Mouse (Mus musculus): Measurements from ENCODE around the gene Cidec. TPM values are rescaled to one million over a fixed set of nuclear protein-coding genes. Genes with fewer than 3 reads are reported as not detected.

The Cidec gene
- total and polyA plus RNA-seq, 3 experiments: not detected

GRCm38 (mm10) chr6:113440686-113441085 lies 5.1 kb upstream of the Cidec start:
- no peak overlapping the region for H3K9ac ChIP-seq (ENCODE audit: control insufficient read depth, low read depth, low read length, poor library complexity, severe bottlenecking)
- H3K79me2 ChIP-seq (ENCODE audit: control insufficient read depth, insufficient read depth, low read length, poor library complexity): peaks cover 18% of the 10 kb centered on the region
- no peaks in the 10 kb centered on the region for H3K9me3 ChIP-seq (replicated peaks; ENCODE audit: insufficient read depth, low read length)
- no peak overlapping the region for H3K27ac ChIP-seq (ENCODE audit: control insufficient read depth, low read depth, low read length)
- H3K36me3 ChIP-seq (ENCODE audit: control insufficient read depth in 1 of 2, insufficient read depth in 2 of 2, low read length in 2 of 2): peaks cover 5 to 13% of the 10 kb centered on the region in 2 experiments
- H3K27me3 ChIP-seq (ENCODE audit: control insufficient read depth in 1 of 2, insufficient read depth in 2 of 2, low read length in 2 of 2): no peaks in the 10 kb centered on the region; a peak in 1 of 4 replicates
- no peak for DNase-seq (ENCODE audit: low read depth, low spot score)
- no peak overlapping the region for H3K4me3 ChIP-seq (ENCODE audit: control insufficient read depth in 1 of 2, insufficient read depth in 1 of 2, low read depth in 2 of 2, low read length in 2 of 2)
- H3K4me1 ChIP-seq (ENCODE audit: control insufficient read depth in 1 of 2, insufficient read depth in 2 of 2, low read length in 2 of 2): peaks cover 4 to 16% of the 10 kb centered on the region in 2 experiments
- TF ChIP-seq USF2 (IDR thresholded peaks at IDR 0.05; ENCODE audit: borderline replicate concordance in 1 of 2, insufficient read depth in 1 of 2, low read depth in 1 of 2, low read length in 2 of 2) (no peak), CTCF (IDR thresholded peaks at IDR 0.05 in 2 of 3, conservative IDR thresholded peaks at IDR 0.05 in 1 of 3; ENCODE audit: control insufficient read depth in 1 of 3, insufficient read depth in 1 of 3, low read depth in 2 of 3, low read length in 3 of 3, poor library complexity in 1 of 3, severe bottlenecking in 1 of 3) (no peak), MEF2A (IDR thresholded peaks at IDR 0.05; ENCODE audit: extremely low read depth, insufficient replicate concordance, low read depth, low read length, poor library complexity, severe bottlenecking) (no peak), ELF1 (IDR thresholded peaks at IDR 0.05; ENCODE audit: low read depth, low read length) (no peak), ZKSCAN1 (IDR thresholded peaks at IDR 0.05; ENCODE audit: low read depth, low read length) (no peak), RCOR1 (IDR thresholded peaks at IDR 0.05; ENCODE audit: low read depth, low read length) (no peak), NRF1 (IDR thresholded peaks at IDR 0.05; ENCODE audit: insufficient read depth, low read depth, low read length, poor library complexity, severe bottlenecking) (no peak), E2F4 (IDR thresholded peaks at IDR 0.05; ENCODE audit: borderline replicate concordance, low read depth, low read length) (no peak), UBTF (IDR thresholded peaks at IDR 0.05; ENCODE audit: borderline replicate concordance, insufficient read depth, low read depth, low read length) (no peak), JUND (IDR thresholded peaks at IDR 0.05; ENCODE audit: low read depth, low read length) (no peak), POLR2AphosphoS5 (IDR thresholded peaks at IDR 0.05; ENCODE audit: borderline replicate concordance, low read depth, low read length) (no peak), MAZ (IDR thresholded peaks at IDR 0.05; ENCODE audit: low read depth, low read length) (no peak), ZNF384 (IDR thresholded peaks at IDR 0.05; ENCODE audit: low read depth, low read length) (no peak), MXI1 (IDR thresholded peaks at IDR 0.05; ENCODE audit: low read depth, low read length) (no peak), MYC (IDR thresholded peaks at IDR 0.05; ENCODE audit: low read depth, low read length) (no peak), NELFE (IDR thresholded peaks at IDR 0.05; ENCODE audit: low read depth, low read length) (no peak), EP300 (IDR thresholded peaks at IDR 0.05; ENCODE audit: low read depth in 1 of 2, low read length in 2 of 2) (no peak), MAFK (IDR thresholded peaks at IDR 0.05; ENCODE audit: borderline replicate concordance, low read depth, low read length) (no peak), GATA1 (IDR thresholded peaks at IDR 0.05; ENCODE audit: low read depth, low read length) (no peak), GABPA (IDR thresholded peaks at IDR 0.05; ENCODE audit: low read depth, low read length) (no peak)

All from MEL (cell line).